Mouse (Mus musculus): Measurements from ENCODE around the gene Cbr2.

- TF ChIP-seq UBTF (IDR thresholded peaks at IDR 0.05; ENCODE audit: borderline replicate concordance, insufficient read depth, low read depth, low read length) (no peak), POLR2A (IDR thresholded peaks at IDR 0.05; ENCODE audit: control insufficient read depth in 1 of 2, insufficient read depth in 1 of 2, low read depth in 1 of 2, low read length in 2 of 2, poor library complexity in 1 of 2) (no peak), ZC3H11A (IDR thresholded peaks at IDR 0.05; ENCODE audit: low read depth, low read length) (no peak), USF1 (IDR thresholded peaks at IDR 0.05; ENCODE audit: low read depth, low read length) (no peak), MAZ (IDR thresholded peaks at IDR 0.05; ENCODE audit: low read depth, low read length) (no peak)
Measured at GRCm38 (mm10) chr11:120772749-120773148, 40.8 kb upstream of the Cbr2 start.
